Mouse (Mus musculus): ENCODE measurements around the gene Smarcb1. TPM values are rescaled to one million over a fixed set of nuclear protein-coding genes. Genes with fewer than 3 reads are reported as not detected.
"Not testable (repeated sequence)": the region's sequence is repeated elsewhere in the genome, so short reads cannot be mapped to it uniquely, and the experiment has no call there.

Smarcb1 gene
- total RNA-seq, 1 experiment from 2014 or later, result 88.3 TPM

GRCm38 (mm10) chr10:75895730-75896129, 25.7 kb downstream of the Smarcb1 start:
- no peak for ATAC-seq (replicated peaks; ENCODE audit: low read depth, poor library complexity, severe bottlenecking)

GRCm38 (mm10) chr10:75894601-75895000, 26.8 kb downstream of the Smarcb1 start:
- ATAC-seq (replicated peaks; ENCODE audit: low read depth, poor library complexity, severe bottlenecking), result no peak

DNA sequence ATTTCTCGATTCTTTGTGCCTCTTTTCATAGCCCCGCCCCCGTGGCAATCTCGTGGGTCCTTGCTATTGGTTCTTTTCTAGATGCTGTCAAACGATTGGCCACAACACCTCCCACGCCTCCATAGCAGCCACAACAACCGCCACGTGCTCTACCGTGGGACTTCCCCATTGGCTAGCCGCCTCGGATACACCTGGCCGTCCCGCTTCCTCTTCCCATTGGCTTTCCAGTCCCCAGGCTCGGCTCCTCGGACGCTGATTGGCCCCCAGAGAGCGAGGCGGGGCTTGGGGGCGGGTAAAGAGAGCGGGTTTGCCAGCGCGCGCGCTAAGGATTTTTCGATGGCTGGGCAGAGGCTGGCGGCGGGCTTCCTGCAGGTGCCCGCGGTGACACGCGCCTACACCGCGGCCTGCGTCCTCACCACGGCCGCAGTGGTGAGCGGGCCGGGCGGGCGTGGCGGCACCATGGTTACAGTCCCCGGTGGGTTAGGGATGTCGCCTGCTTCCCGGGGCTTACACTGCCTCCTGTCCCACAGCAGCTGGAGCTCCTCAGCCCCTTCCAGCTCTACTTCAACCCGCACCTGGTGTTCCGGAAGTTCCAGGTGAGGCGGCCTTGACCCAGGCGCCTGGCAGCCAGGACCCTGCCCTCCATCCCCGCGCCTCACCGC, 28.2 kb downstream of the Smarcb1 start, which contains the start of gene Derl3:
Derl3 (plus strand) TSS at position 325 of the 662 bp plus-strand sequence.
- peak; percentile 98 for ATAC-seq (replicated peaks; ENCODE audit: low read depth, poor library complexity, severe bottlenecking)

- ATAC-seq (replicated peaks; ENCODE audit: low read depth, poor library complexity, severe bottlenecking), result no peak
Measured at GRCm38 (mm10) chr10:75889406-75890153, 31.8 kb downstream of the Smarcb1 start.

DNA sequence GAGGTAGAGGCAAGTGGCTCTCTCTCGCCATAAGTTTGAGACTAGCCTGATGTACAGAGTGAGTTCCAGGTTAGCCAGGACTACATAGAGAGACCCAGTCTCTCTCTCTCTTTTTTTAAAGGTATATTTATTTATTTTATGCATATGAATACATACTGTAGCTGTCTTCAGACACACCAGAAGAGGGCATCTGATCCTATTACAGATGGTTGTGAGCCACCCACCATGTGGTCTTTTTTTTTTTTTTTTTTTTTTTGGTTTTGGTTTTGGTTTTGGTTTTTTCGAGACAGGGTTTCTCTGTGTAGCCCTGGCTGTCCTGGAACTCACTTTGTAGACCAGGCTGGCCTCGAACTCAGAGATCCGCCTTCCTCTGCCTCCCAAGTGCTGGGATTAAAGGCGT, 33.9 kb downstream of the Smarcb1 start:
- ATAC-seq (replicated peaks; ENCODE audit: low read depth, poor library complexity, severe bottlenecking), result not testable (repeated sequence)

DNA sequence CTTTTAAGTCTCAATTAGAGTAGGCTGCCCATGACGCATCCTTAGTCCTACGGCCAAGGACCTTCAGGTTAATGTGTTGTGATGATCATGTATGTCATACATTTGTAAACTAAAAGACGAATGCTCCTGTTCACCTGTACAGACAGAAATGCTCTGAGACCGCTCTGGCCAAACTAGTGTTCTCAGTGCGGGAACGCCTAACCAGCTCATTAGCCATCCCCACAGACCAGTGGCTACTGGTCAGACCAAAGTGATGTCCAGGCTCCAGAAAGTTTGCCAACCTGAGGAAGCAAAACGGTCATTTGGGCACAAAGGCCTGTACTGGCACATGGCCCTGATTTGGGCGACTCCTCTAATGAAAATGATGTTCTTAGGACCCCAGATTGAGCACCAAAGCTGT, 36.7 kb downstream of the Smarcb1 start:
- ATAC-seq (replicated peaks; ENCODE audit: low read depth, poor library complexity, severe bottlenecking), result no peak

GRCm38 (mm10) chr10:75883232-75883552, 38.2 kb downstream of the Smarcb1 start:
- peak; percentile 86 for ATAC-seq (replicated peaks; ENCODE audit: low read depth, poor library complexity, severe bottlenecking)

DNA sequence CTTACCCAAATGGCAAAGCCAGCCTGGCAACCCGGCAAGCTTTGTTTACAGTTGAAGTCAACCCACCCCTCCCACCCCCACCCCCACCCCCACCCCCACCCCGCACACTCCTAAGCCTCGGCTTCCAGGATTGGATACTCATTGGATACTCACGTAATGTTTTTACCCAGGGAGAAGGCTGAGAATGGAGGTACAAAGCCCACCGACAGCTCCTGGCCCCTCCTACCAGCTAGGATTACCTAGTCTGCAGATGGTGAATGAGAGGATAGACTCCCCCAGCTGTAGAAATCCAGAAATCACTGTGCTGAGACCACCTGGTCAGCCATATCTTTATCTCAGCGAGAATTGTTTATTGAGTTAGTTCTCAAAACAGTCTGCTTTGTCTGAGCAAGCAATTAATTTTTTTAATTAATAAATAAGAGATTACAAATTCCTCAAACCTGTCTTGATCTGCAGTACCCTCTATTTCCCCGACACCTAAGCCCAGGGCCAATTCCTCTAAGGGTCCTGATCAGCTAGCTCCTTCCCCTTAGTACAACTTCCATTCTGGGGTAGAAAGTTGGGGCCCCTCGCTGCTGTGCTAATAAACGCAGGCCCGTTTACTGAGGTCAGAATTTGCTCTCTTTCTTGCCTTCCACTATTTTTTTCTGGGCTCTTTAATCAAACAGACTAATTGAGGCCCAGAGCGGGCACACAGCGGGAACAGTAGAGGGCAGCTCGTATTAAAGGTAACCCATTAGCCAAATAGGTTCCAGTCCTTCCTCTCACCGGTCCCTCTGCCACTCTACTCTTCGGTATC, 38.8 kb downstream of the Smarcb1 start:
- no peak for ATAC-seq (replicated peaks; ENCODE audit: low read depth, poor library complexity, severe bottlenecking)

DNA sequence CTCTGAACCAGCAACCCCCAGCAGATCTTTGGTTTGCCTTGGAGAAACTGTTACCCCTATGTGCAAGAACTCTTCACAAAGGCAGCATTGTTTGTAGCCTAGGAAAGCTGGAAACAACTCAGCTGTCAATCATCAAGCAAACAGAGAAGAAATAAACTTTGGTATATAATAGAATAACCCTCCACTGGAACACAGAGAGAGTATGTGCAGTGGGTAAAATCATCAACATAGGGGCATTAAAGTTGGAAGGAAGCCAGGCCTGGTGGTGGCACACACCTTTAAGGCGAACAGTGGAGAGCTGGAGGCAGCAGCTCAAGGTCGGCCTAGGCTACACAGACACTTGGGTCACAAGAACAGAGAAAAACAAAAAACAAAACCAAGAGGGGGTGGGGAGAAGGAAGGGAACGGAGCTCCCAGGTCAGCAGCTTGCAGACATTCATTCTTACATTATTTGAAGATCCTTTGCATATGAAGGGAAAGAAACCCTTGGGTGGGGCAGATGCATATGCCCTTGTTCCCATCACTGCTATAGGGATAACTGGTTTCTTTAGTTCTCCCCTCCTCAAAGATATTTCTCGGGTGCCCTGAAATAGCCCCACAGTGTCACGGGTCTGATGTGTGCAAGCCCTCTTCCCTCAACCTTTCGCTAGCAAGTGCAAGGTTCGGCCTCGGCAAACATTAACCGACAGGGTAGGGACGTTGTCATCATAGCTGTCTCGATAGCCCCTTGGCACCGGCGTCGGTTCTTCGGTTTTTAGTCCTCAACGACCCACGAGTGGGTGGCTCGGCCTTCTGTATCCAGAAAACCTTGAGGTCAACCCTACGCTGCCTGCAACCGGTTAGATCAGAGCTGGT, 39.6 kb downstream of the Smarcb1 start:
- no peak for ATAC-seq (replicated peaks; ENCODE audit: low read depth, poor library complexity, severe bottlenecking)

GRCm38 (mm10) chr10:75880771-75881577, 40.4 kb downstream of the Smarcb1 start:
- ATAC-seq (replicated peaks; ENCODE audit: low read depth, poor library complexity, severe bottlenecking), result no peak

DNA sequence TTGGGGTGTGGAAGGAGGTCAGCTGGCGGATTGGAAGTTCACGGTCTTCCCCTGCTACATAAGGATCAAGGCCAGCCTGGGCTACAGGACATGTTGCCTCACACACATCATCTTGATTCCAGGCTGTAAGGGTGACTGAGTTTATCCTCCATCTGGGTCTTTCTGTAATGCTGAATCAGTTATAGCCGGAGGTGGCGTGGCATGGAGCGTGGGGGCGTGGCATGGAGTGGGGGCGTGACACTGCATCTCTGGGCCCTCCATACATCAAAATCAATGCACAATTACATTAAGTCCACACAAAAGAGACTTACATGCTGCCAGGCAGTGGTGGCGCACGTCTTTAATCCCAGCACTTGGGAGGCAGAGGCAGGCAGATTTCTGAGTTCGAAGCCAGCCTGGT, 41.1 kb downstream of the Smarcb1 start:
- ATAC-seq (replicated peaks; ENCODE audit: low read depth, poor library complexity, severe bottlenecking), result no peak

DNA sequence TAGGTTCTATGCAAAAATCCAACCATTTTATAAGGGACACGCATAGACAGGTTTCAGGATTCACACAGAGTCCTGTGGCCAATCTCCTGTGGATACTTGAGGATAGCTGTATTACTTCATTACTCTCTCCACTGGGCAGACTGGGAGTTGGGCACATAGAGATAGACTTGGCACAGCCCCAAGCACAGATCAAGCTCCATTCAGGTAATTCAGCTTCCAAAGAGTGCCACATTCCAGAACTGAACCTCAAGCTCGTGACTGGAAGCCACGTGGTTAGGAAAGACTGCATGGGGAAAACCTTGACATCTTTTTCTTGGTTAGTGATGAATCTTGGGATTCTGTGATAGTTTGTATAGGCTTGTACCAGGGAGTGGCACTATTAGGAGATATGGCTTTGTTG, 42.6 kb downstream of the Smarcb1 start:
- ATAC-seq (replicated peaks; ENCODE audit: low read depth, poor library complexity, severe bottlenecking), result no peak

DNA sequence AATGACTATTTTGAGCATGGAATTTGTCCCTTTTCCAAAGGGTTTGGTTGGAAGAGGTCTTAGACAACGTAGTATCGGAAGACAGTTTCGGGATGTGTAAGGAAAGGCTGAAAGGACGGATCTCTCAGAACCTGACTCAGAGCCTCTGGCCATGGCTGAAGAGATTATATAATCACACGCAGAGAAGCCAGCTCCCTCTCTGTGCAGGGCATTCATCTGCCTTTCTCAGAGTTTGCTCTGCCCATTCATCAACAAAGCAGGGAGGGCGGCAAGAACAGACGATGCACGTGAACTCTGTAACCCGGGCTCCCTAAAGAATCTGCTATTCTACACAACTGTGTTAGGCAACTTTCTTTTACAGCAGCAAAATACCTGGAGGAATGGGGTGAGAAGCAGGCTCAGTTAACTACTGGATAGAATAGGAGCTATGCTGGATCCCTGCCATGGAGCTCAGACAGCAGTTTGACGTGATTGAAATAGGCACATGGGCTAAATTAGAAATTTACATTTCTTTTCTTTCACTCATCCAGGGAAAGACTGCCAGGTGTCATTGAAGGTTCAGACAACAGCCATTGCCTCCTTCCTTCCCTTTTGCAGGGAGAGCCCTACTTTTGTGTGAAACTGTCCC, 47.8 kb downstream of the Smarcb1 start:
- no peak for ATAC-seq (replicated peaks; ENCODE audit: low read depth, poor library complexity, severe bottlenecking)

- peak; percentile 84 for ATAC-seq (replicated peaks; ENCODE audit: low read depth, poor library complexity, severe bottlenecking)
Measured at GRCm38 (mm10) chr10:75872915-75873542, 48.4 kb downstream of the Smarcb1 start.

GRCm38 (mm10) chr10:75872025-75872914, 49.1 kb downstream of the Smarcb1 start:
- ATAC-seq (replicated peaks; ENCODE audit: low read depth, poor library complexity, severe bottlenecking), result peak; percentile 59; the same call in 1 of the 2 replicates

GRCm38 (mm10) chr10:75861587-75861986, 59.8 kb downstream of the Smarcb1 start:
- ATAC-seq (replicated peaks; ENCODE audit: low read depth, poor library complexity, severe bottlenecking), result no peak

- peak; percentile 5; the same call in 1 of the 2 replicates for ATAC-seq (replicated peaks; ENCODE audit: low read depth, poor library complexity, severe bottlenecking)
Measured at GRCm38 (mm10) chr10:75860746-75861145, 60.7 kb downstream of the Smarcb1 start.
